Mouse (Mus musculus) ES-Bruce4 (cell line): ENCODE measurements around the gene Erp29. TPM values are rescaled to one million over a fixed set of nuclear protein-coding genes. Genes with fewer than 3 reads are reported as not detected.
"Not testable (repeated sequence)": the region's sequence is repeated elsewhere in the genome, so short reads cannot be mapped to it uniquely, and the experiment has no call there.

ENCODE experiments used
- H3K27ac ChIP-seq: 2 replicates; pipeline ENCODE4 v1.5.1; 2012; ENCODE audit warnings: low read length, inconsistent platforms; ENCODE audit not compliant: insufficient read depth
- H3K27me3 ChIP-seq: 2 replicates; pipeline ENCODE4 v1.6.1; 2012; ENCODE audit warnings: mild to moderate bottlenecking, low read length, inconsistent platforms; ENCODE audit not compliant: control insufficient read depth, poor library complexity, insufficient read depth, severe bottlenecking
- H3K36me3 ChIP-seq: 2 replicates; pipeline ENCODE4 v1.6.1; 2012; ENCODE audit warnings: inconsistent platforms, mild to moderate bottlenecking, low read length, moderate library complexity; ENCODE audit not compliant: control insufficient read depth, poor library complexity, insufficient read depth, severe bottlenecking
- H3K4me1 ChIP-seq: one replicate; pipeline ENCODE4 v1.8.1; 2011; ENCODE audit warnings: low read length; ENCODE audit not compliant: control insufficient read depth, insufficient read depth
- H3K4me3 ChIP-seq: 2 replicates; pipeline ENCODE4 v1.5.1; 2011; ENCODE audit warnings: low read depth, mild to moderate bottlenecking, low read length
- H3K9ac ChIP-seq: 2 replicates; pipeline ENCODE4 v1.6.1; 2012; ENCODE audit warnings: low read depth, mild to moderate bottlenecking, inconsistent platforms; ENCODE audit not compliant: poor library complexity, severe bottlenecking
- H3K9me3 ChIP-seq: replicated peaks from 2 replicates; pipeline ENCODE4 v1.6.1; 2012; ENCODE audit warnings: mild to moderate bottlenecking, low read length, inconsistent platforms; ENCODE audit not compliant: control insufficient read depth, poor library complexity, insufficient read depth, severe bottlenecking
- CTCF ChIP-seq: IDR thresholded peaks from one replicate; pipeline ENCODE4 v1.8.1; 2011; ENCODE audit warnings: low read depth, low read length
- EP300 ChIP-seq: IDR thresholded peaks from 2 replicates; pipeline ENCODE4 v1.6.1; 2011; ENCODE audit warnings: low read depth, low read length; ENCODE audit not compliant: insufficient read depth
- POLR2A ChIP-seq: IDR thresholded peaks from one replicate; pipeline ENCODE4 v1.8.1; 2011; ENCODE audit warnings: low read length; ENCODE audit not compliant: insufficient read depth
- polyA plus RNA-seq: library from polyadenylated mRNA; stranded (reverse); fragments of >200 nt; gene quantifications from 2 replicates; pipeline ENCODE4 v1.2.4, GENCODE M21; 2011; ENCODE audit warnings: low read depth; ENCODE audit not compliant: missing spikeins, insufficient read depth, insufficient read length

The Erp29 gene
- 79.2 and 83.7 TPM in 2 replicates for polyA plus RNA-seq

GRCm38 (mm10) chr5:121452026-121452869 is at the start of gene Erp29:
Gene Erp29, minus strand, starts transcription at chr5:121452506.
- Histone ChIP-seq H3K36me3 (peaks cover 14% of the 10 kb centered on the region), H3K9me3 (no peaks in the 10 kb centered on the region), H3K9ac (peak within 1 kb of the TSS; percentile 78), H3K27me3 (no peaks in the 10 kb centered on the region), H3K4me1 (no peaks in the 10 kb centered on the region), H3K4me3 (peak within 1 kb of the TSS; percentile 92), H3K27ac (peak within 1 kb of the TSS; percentile 41)
- peak; percentile 10 for TF ChIP-seq CTCF
- 0 out of 2 replicates have a peak, but pooled peaks have one; percentile 21 for TF ChIP-seq EP300
- TF ChIP-seq POLR2A: peak; percentile 96

DNA sequence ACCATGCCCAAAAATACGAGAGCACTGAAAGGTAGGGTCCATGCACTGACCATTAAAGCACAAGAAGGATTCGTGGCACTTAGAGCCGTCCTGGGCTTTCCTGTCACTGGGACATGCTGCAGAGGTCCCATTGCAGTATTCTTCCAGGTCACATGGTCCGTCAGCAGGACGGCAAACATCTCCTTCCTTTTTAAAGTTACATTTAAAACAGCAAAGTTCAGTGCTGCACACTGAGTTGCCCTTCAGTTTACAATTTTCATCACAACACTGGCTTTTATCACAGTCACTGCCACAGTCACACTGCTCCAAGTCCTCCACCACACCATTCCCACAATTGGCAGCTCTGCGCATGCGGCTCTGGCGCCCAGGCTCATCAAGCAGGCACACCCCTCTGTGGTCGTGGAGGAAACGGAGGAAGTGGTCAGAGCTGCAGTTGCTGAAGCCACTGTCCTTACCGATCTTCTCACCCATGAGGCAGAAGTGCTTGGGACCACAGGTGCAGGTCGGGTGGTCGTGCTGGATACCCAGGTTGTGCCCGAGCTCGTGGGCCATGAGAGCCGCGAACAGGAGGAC is 49.2 kb upstream of the Erp29 start:
- H3K36me3 ChIP-seq, H3K9me3 ChIP-seq, H3K27ac ChIP-seq, H3K4me3 ChIP-seq, H3K9ac ChIP-seq, H3K4me1 ChIP-seq, H3K27me3 ChIP-seq: not testable (repeated sequence)

DNA sequence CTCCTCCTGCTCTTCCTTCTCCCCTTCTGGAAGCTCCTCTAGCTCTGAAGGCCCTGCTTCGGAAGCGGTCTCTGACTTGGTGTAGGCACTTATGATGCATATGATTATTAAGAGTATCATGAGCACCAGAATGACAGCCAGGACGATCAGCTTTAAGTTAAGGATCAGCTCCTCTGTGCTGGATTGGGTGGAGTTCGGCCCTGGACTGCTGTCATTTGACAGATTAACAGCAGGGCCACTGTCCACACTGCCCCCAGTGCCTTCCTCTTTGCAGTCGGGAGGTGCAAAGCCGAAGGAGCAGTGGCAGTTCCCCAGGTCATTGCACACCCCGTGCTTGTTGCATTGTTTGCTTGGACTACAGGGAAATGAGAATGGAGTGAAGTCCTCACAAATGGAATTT is 48.4 kb upstream of the Erp29 start:
- H3K4me3 ChIP-seq: no peak overlapping the region
- no peak overlapping the region for H3K27ac ChIP-seq
- H3K9ac ChIP-seq: no peak overlapping the region
- H3K4me1 ChIP-seq: peaks cover 3% of the 10 kb centered on the region
- no peaks in the 10 kb centered on the region for H3K36me3 ChIP-seq
- no peaks in the 10 kb centered on the region for H3K9me3 ChIP-seq
- H3K27me3 ChIP-seq: no peaks in the 10 kb centered on the region
- TF ChIP-seq CTCF: no peak
- no peak for TF ChIP-seq POLR2A
- no peak for TF ChIP-seq EP300

DNA sequence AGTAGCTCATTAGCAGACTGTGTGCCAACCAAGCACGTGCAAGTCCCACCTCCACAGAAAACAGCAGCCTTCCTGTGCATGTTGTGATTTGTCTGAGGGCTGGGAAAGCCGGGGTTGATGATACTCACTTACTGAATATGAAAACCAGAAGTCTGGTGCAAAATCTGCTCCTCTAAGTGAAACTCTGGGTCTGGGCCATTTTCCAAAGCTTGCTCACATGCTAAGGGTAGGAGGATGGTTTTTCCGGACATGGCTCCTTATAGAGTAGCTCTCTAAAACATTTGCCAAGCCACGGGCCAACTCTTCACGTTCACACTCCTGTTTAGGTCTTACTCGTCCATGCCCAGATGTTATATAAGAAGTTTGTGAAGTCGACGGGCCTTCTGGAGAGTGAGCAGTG is 41.0 kb upstream of the Erp29 start:
- Histone ChIP-seq H3K9ac (no peak overlapping the region), H3K27me3 (no peaks in the 10 kb centered on the region), H3K27ac (no peak overlapping the region), H3K9me3 (no peaks in the 10 kb centered on the region), H3K4me1 (no peaks in the 10 kb centered on the region), H3K36me3 (no peaks in the 10 kb centered on the region), H3K4me3 (no peak overlapping the region)
- no peak for TF ChIP-seq CTCF
- no peak for TF ChIP-seq POLR2A
- TF ChIP-seq EP300: no peak

- Histone ChIP-seq H3K27me3 (no peaks in the 10 kb centered on the region), H3K9me3 (no peaks in the 10 kb centered on the region), H3K9ac (no peak overlapping the region), H3K4me3 (no peak overlapping the region), H3K36me3 (no peaks in the 10 kb centered on the region), H3K27ac (no peak overlapping the region), H3K4me1 (no peaks in the 10 kb centered on the region)
- TF ChIP-seq CTCF: no peak
- TF ChIP-seq EP300: no peak
- no peak for TF ChIP-seq POLR2A
Measured at GRCm38 (mm10) chr5:121484801-121485200, 32.5 kb upstream of the Erp29 start.

GRCm38 (mm10) chr5:121477680-121478079 is 25.4 kb upstream of the Erp29 start:
- Histone ChIP-seq H3K36me3 (no peaks in the 10 kb centered on the region), H3K27me3 (no peaks in the 10 kb centered on the region), H3K9ac (no peak overlapping the region), H3K9me3 (no peaks in the 10 kb centered on the region), H3K27ac (no peak overlapping the region), H3K4me3 (no peak overlapping the region), H3K4me1 (no peaks in the 10 kb centered on the region)
- no peak for TF ChIP-seq EP300
- TF ChIP-seq CTCF: no peak
- no peak for TF ChIP-seq POLR2A
